Comparison of ENCODE assay signal across 9 mouse cellular contexts in the genomic region with DNA sequence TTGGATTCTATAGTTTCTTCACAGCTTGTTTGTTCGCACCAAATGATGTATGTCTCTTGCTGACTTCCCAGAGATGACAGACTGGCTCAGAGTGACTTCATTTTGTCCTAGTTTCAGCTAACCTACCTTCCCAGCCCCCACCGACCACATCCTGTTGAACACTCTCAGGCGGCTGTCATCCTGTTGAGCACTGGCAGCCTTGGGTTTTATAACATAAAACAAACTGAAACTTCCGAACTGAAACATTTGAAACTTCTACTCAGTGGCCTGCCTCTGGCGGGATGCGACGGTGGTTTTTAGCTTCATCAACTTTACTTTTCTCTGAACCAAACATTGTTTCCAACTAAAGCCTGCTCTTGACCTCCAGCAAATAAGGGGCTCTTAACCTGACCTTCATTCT. TPM values are rescaled to one million over a fixed set of nuclear protein-coding genes. Genes with fewer than 3 reads are reported as not detected.
DNase-seq lines count a peak whose midpoint lies in the region; ATAC-seq and TF ChIP-seq lines count a peak whose summit lies in the region.
"Had no signal": no experiment of that assay in that cellular context is flagged by ENCODE, and none has a peak within 500 bp of the region (broad histone marks: within the 10 kb centered on the region; RNA-seq: fewer than 3 reads in every experiment).

No protein-coding gene starts in this region.

- 0 out of 4 replicates have a peak overlapping the region, but pooled peaks of 1 of the 2 experiments have one; percentile 19 for H3K4me3 ChIP-seq in MEL (ENCODE audit: control insufficient read depth in 1 of 2, insufficient read depth in 1 of 2, low read depth in 2 of 2, low read length in 2 of 2)
- no peak overlapping the region for H3K4me3 ChIP-seq in liver, embryonic 16.5 days (ENCODE audit: low read depth, low read length)
- H3K4me3 ChIP-seq in midbrain, postnatal 0 days (ENCODE audit: low read depth, low read length) = no peak overlapping the region
- H3K4me3 ChIP-seq: midbrain, embryonic 10.5 days had no signal

- no peak for TF ChIP-seq POLR2A in MEL (IDR thresholded peaks at IDR 0.05; ENCODE audit: control insufficient read depth in 1 of 2, insufficient read depth in 1 of 2, low read depth in 1 of 2, low read length in 2 of 2, poor library complexity in 1 of 2)

- H3K27me3 ChIP-seq in MEL (ENCODE audit: control insufficient read depth in 1 of 2, insufficient read depth in 2 of 2, low read length in 2 of 2) = no peaks in the 10 kb centered on the region
- H3K27me3 ChIP-seq in liver, embryonic 16.5 days (ENCODE audit: control insufficient read depth, insufficient read depth, low read depth, low read length) = no peaks in the 10 kb centered on the region
- no peaks in the 10 kb centered on the region for H3K27me3 ChIP-seq in midbrain, postnatal 0 days (ENCODE audit: insufficient read depth, low read length)

- TF ChIP-seq EP300 in MEL (IDR thresholded peaks at IDR 0.05; ENCODE audit: low read depth in 1 of 2, low read length in 2 of 2) = peak; percentile 9 to 31; a peak in 3 of 4 replicates

- peaks cover 0 to 7% of the 10 kb centered on the region in 2 experiments; a peak in 2 of 4 replicates for H3K36me3 ChIP-seq in MEL (ENCODE audit: control insufficient read depth in 1 of 2, insufficient read depth in 2 of 2, low read length in 2 of 2)
- no peaks in the 10 kb centered on the region for H3K36me3 ChIP-seq in liver, embryonic 16.5 days (ENCODE audit: control insufficient read depth, insufficient read depth)
- H3K36me3 ChIP-seq in midbrain, postnatal 0 days (ENCODE audit: insufficient read depth, low read length) = no peaks in the 10 kb centered on the region
- H3K36me3 ChIP-seq: midbrain, embryonic 10.5 days had no signal

- H3K27ac ChIP-seq in MEL (ENCODE audit: control insufficient read depth, low read depth, low read length) = peak overlapping the region; percentile 54
- no peak overlapping the region for H3K27ac ChIP-seq in liver, embryonic 16.5 days (ENCODE audit: low read length)
- H3K27ac ChIP-seq in midbrain, postnatal 0 days (ENCODE audit: low read depth, low read length) = no peak overlapping the region
- H3K27ac ChIP-seq: midbrain, embryonic 10.5 days had no signal

- DNase-seq in A20 (ENCODE audit: low read depth, low spot score) = peak; percentile 88
- DNase-seq in MEL (ENCODE audit: low read depth, low spot score) = peak; percentile 66
- DNase-seq in spleen, adult 12 weeks (ENCODE audit: low spot score) = peak; percentile 62
- DNase-seq in layer of hippocampus, adult 9-11 months = no peak
- no peak for DNase-seq in right cerebral cortex, postnatal 10 days (ENCODE audit: low spot score in 2 of 2)
- no peak for DNase-seq in midbrain, postnatal 0 days (ENCODE audit: low spot score)

- 11% methylated on average over 7 of the region's 7 CpGs for WGBS in liver, embryonic 16.5 days (ENCODE audit: insufficient replicate concordance)
- 75% methylated on average over 7 of the region's 7 CpGs for WGBS in midbrain, postnatal 0 days

- no peak for TF ChIP-seq RAD21 in MEL (IDR thresholded peaks at IDR 0.05; ENCODE audit: low read depth, low read length)

- H3K9ac ChIP-seq in MEL (ENCODE audit: control insufficient read depth, low read depth, low read length, poor library complexity, severe bottlenecking) = no peak overlapping the region
- 0 out of 2 replicates have a peak overlapping the region, but pooled peaks have one; percentile 8 for H3K9ac ChIP-seq in liver, embryonic 16.5 days (ENCODE audit: low read depth, low read length)
- H3K9ac ChIP-seq in midbrain, postnatal 0 days (replicated peaks; ENCODE audit: low read length, poor library complexity, severe bottlenecking) = no peak overlapping the region

- H3K4me1 ChIP-seq in MEL (ENCODE audit: control insufficient read depth in 1 of 2, insufficient read depth in 2 of 2, low read length in 2 of 2) = peaks cover 8 to 9% of the 10 kb centered on the region in 2 experiments
- H3K4me1 ChIP-seq in liver, embryonic 16.5 days (ENCODE audit: control insufficient read depth, low read depth, low read length) = peaks cover 2% of the 10 kb centered on the region
- H3K4me1 ChIP-seq in midbrain, postnatal 0 days (ENCODE audit: insufficient read depth, low read length) = no peaks in the 10 kb centered on the region
- H3K4me1 ChIP-seq: midbrain, embryonic 10.5 days had no signal

- no peaks in the 10 kb centered on the region for H3K9me3 ChIP-seq in MEL (replicated peaks; ENCODE audit: insufficient read depth, low read length)
- no peaks in the 10 kb centered on the region for H3K9me3 ChIP-seq in liver, embryonic 16.5 days (replicated peaks; ENCODE audit: control insufficient read depth, low read length)
- no peaks in the 10 kb centered on the region for H3K9me3 ChIP-seq in midbrain, postnatal 0 days (ENCODE audit: low read length)
- H3K9me3 ChIP-seq: midbrain, embryonic 10.5 days had no signal

- ATAC-seq in liver, embryonic 16.5 days (ENCODE audit: low read depth) = no peak
- ATAC-seq in erythroid progenitor cell, adult 5-6 weeks (replicated peaks; ENCODE audit: low FRiP score, poor library complexity, severe bottlenecking) = no peak
- ATAC-seq in midbrain, postnatal 0 days (ENCODE audit: low FRiP score) = no peak

- no peak for TF ChIP-seq CTCF in MEL (IDR thresholded peaks at IDR 0.05 in 2 of 3, conservative IDR thresholded peaks at IDR 0.05 in 1 of 3; ENCODE audit: control insufficient read depth in 1 of 3, insufficient read depth in 1 of 3, low read depth in 2 of 3, low read length in 3 of 3, poor library complexity in 1 of 3, severe bottlenecking in 1 of 3)
- TF ChIP-seq CTCF in midbrain, postnatal 0 days (IDR thresholded peaks at IDR 0.05) = no peak

- H3K4me2 ChIP-seq in liver, embryonic 16.5 days (ENCODE audit: low read depth, low read length) = 0 out of 2 replicates have a peak overlapping the region, but pooled peaks have one; percentile 24
- H3K4me2 ChIP-seq in midbrain, postnatal 0 days (ENCODE audit: low read depth, low read length, poor library complexity, severe bottlenecking) = no peak overlapping the region

- H3K79me2 ChIP-seq in MEL (ENCODE audit: control insufficient read depth, insufficient read depth, low read length, poor library complexity) = no peaks in the 10 kb centered on the region

TF ChIP-seq in MEL, 35 proteins besides CTCF, POLR2A, EP300 and RAD21 (continues in another document):
- TF ChIP-seq MAZ (IDR thresholded peaks at IDR 0.05; ENCODE audit: low read depth, low read length) (no peak), MAX (IDR thresholded peaks at IDR 0.05; ENCODE audit: low read length) (no peak), HCFC1 (IDR thresholded peaks at IDR 0.05; ENCODE audit: low read depth, low read length) (no peak), MYB (IDR thresholded peaks at IDR 0.05; ENCODE audit: low read depth, low read length) (no peak), USF2 (IDR thresholded peaks at IDR 0.05; ENCODE audit: borderline replicate concordance in 1 of 2, insufficient read depth in 1 of 2, low read depth in 1 of 2, low read length in 2 of 2) (no peak), NELFE (IDR thresholded peaks at IDR 0.05; ENCODE audit: low read depth, low read length) (no peak), BHLHE40 (IDR thresholded peaks at IDR 0.05; ENCODE audit: borderline replicate concordance, low read depth, low read length) (no peak), MYC (IDR thresholded peaks at IDR 0.05; ENCODE audit: low read depth, low read length) (no peak)

RNA-seq across cellular contexts. Expression of a gene that starts 14.3 kb away (rescaled TPM):
- 11.1 and 12.9 TPM in 2 replicates for total RNA-seq in MEL (2012; rRNA removed)
- polyA plus RNA-seq in MEL (2012; ENCODE audit: insufficient read depth in 1 of 2, insufficient read length in 2 of 2, low read depth in 1 of 2, low replicate concordance in 2 of 2, missing spikeins in 1 of 2) = 10 to 100 TPM in 1 of 2 experiments, not detected in 1; 10.7 TPM
- 3.5 and 3.7 TPM in 2 replicates for polyA plus RNA-seq in liver, embryonic 16.5 days (2015; fragmentation: Nextera tagmentation; extraction: Ambion mirVana)
- total RNA-seq in erythroid progenitor cell, adult 5-6 weeks (2015; ENCODE audit: low replicate concordance) = 27.0 and 28.1 TPM in 2 replicates
- total RNA-seq in erythroid progenitor cell, adult 5-6 weeks (2017; ENCODE audit: low replicate concordance) = 17.6 and 18.2 TPM in 2 replicates
- 7.7 and 11.5 TPM in 2 replicates for total RNA-seq in midbrain, postnatal 0 days (2014; rRNA removed)
- 6.1 and 6.8 TPM in 2 replicates for polyA plus RNA-seq in midbrain, postnatal 0 days (2015; fragmentation: Nextera tagmentation; extraction: Ambion mirVana)

RNA-seq across cellular contexts. Expression of a gene that starts 17.1 kb away (rescaled TPM):
- total RNA-seq in MEL (2012; rRNA removed) = 1,495 and 1,552 TPM in 2 replicates
- polyA plus RNA-seq in MEL (2012; ENCODE audit: insufficient read depth in 1 of 2, insufficient read length in 2 of 2, low read depth in 1 of 2, low replicate concordance in 2 of 2, missing spikeins in 1 of 2) = 100 to 1,000 TPM in 1 of 2 experiments, not detected in 1; 132 TPM
- polyA plus RNA-seq in liver, embryonic 16.5 days (2015; fragmentation: Nextera tagmentation; extraction: Ambion mirVana) = 300 and 356 TPM in 2 replicates
- total RNA-seq in erythroid progenitor cell, adult 5-6 weeks (2015; ENCODE audit: low replicate concordance) = 398 and 515 TPM in 2 replicates
- total RNA-seq in erythroid progenitor cell, adult 5-6 weeks (2017; ENCODE audit: low replicate concordance) = 194 and 260 TPM in 2 replicates
- 306 and 343 TPM in 2 replicates for total RNA-seq in midbrain, postnatal 0 days (2014; rRNA removed)
- polyA plus RNA-seq in midbrain, postnatal 0 days (2015; fragmentation: Nextera tagmentation; extraction: Ambion mirVana) = 488 and 533 TPM in 2 replicates

RNA-seq across cellular contexts. Expression of a gene that starts 24.7 kb away (rescaled TPM):
- 17.6 and 19.0 TPM in 2 replicates for total RNA-seq in MEL (2012; rRNA removed)
- 10 to 100 TPM in 1 of 2 experiments, not detected in 1; 12.5 TPM for polyA plus RNA-seq in MEL (2012; ENCODE audit: insufficient read depth in 1 of 2, insufficient read length in 2 of 2, low read depth in 1 of 2, low replicate concordance in 2 of 2, missing spikeins in 1 of 2)
- polyA plus RNA-seq in liver, embryonic 16.5 days (2015; fragmentation: Nextera tagmentation; extraction: Ambion mirVana) = 7.9 and 8.3 TPM in 2 replicates
- total RNA-seq in erythroid progenitor cell, adult 5-6 weeks (2015; ENCODE audit: low replicate concordance) = 25.6 and 26.7 TPM in 2 replicates
- total RNA-seq in erythroid progenitor cell, adult 5-6 weeks (2017; ENCODE audit: low replicate concordance) = 37.4 and 39.4 TPM in 2 replicates
- total RNA-seq in midbrain, postnatal 0 days (2014; rRNA removed) = 18.5 and 27.2 TPM in 2 replicates
- 17.6 and 19.3 TPM in 2 replicates for polyA plus RNA-seq in midbrain, postnatal 0 days (2015; fragmentation: Nextera tagmentation; extraction: Ambion mirVana)

RNA-seq across cellular contexts. Expression of a gene that starts 53.9 kb away (rescaled TPM):
- 2.5 and 2.7 TPM in 2 replicates for total RNA-seq in MEL (2012; rRNA removed)
- polyA plus RNA-seq in MEL (2012; ENCODE audit: insufficient read depth in 1 of 2, insufficient read length in 2 of 2, low read depth in 1 of 2, low replicate concordance in 2 of 2, missing spikeins in 1 of 2) = 1 to 10 TPM in 1 of 2 experiments, not detected in 1; 4.3 TPM
- polyA plus RNA-seq in liver, embryonic 16.5 days (2015; fragmentation: Nextera tagmentation; extraction: Ambion mirVana) = 0.60 and 0.64 TPM in 2 replicates
- total RNA-seq in erythroid progenitor cell, adult 5-6 weeks (2015; ENCODE audit: low replicate concordance) = 1.4 and 4.2 TPM in 2 replicates
- total RNA-seq in erythroid progenitor cell, adult 5-6 weeks (2017; ENCODE audit: low replicate concordance) = 2.6 and 3.3 TPM in 2 replicates
- 2.0 and 2.7 TPM in 2 replicates for total RNA-seq in midbrain, postnatal 0 days (2014; rRNA removed)
- 0.77 and 1.1 TPM in 2 replicates for polyA plus RNA-seq in midbrain, postnatal 0 days (2015; fragmentation: Nextera tagmentation; extraction: Ambion mirVana)

Comparison
In these comparisons a context has a peak if more than half of its experiments do, and no peak if none do; other contexts are left out.
1. DNase-seq: peak in A20 (single experiment), MEL (single experiment) and spleen, adult 12 weeks (single experiment); none in layer of hippocampus, adult 9-11 months (single experiment), right cerebral cortex, postnatal 10 days (0 of 2) and midbrain, postnatal 0 days (single experiment).